Mouse (Mus musculus) right cerebral cortex, postnatal 25 days (tissue): Measurements from ENCODE around the gene Psma5.

Experiments
- DNase-seq: peaks from one replicate; pipeline ENCODE4 v3.0.0; 2022

The Psma5 gene

DNA sequence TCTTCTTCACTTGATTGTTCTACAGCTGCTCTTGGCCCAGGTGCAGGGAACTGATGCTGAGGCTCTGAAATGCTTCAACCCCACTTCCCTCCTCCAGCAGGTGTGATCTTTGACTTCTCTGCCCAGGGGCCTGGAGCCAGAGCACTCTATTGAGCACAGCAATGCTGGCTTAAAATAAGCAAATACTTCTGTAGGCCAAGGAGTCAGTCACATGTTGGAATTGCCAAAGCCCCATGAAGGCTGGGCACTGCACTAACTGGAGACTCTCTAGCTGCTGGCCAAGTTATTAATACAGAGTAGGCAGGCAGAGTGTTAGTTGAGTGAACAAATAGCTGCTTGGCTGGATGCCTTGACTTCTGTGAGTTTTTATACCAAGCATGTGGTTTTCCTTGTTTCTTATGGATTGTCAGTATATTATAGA lies 54.2 kb downstream of the Psma5 start:
- DNase-seq = no peak

- DNase-seq = no peak
Observed at GRCm38 (mm10) chr3:108311688-108312087, 55.0 kb downstream of the Psma5 start.

- DNase-seq = no peak
Observed at GRCm38 (mm10) chr3:108312414-108312813, 55.7 kb downstream of the Psma5 start.

- DNase-seq = no peak
Observed at GRCm38 (mm10) chr3:108313138-108313537, 56.4 kb downstream of the Psma5 start.

DNA sequence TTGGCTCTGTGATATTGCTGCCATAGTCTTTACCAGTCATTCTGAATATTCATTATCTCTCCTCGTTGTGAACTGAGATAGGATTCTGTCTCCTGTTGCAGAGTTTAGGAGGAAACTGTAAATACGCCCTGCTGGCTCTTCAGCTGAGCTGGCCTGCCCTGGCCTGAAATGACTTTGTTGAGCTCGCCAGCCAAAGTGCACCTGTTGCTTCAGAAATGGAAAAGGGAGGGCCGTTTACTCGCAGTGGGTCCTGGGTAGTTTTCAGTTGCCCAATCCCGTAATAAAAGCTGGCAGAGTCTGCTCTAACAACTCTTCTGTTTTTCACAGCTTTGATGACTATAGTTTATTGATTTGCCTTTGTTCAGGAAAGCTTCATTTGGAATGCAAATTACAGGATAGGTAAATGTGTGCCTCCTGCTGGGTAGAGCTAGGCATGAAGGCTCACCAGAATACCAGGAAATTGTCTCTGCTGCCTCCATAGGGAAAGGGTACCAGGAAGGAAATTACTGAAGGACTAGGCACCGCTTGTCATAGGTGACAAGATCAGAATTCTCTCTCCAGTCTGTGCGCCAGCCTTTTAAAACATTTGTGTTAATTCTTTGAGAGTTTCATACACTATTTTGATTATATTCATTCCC lies 57.4 kb downstream of the Psma5 start:
- DNase-seq = no peak

DNA sequence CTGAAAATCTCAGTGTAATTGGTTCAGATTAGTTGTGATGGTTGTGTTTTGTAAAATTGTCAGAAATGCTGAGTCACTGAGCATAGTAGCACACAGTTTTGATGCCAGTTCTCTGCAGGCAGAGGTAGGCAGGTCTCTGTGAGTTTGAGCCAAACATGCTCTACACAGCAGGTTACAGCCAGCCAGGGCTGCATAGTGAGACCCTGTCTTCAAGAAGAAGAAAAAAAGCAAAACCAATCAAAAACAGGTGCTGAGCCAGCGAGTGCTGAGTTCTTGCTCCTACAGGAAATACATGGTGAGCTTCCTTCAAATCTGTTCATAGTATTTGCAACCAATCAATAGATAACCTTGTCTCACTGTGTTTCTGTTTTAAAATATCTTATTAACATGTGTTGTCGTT lies 61.8 kb downstream of the Psma5 start:
- DNase-seq = no peak

GRCm38 (mm10) chr3:108321671-108322070 lies 64.9 kb downstream of the Psma5 start:
- DNase-seq = no peak

DNA sequence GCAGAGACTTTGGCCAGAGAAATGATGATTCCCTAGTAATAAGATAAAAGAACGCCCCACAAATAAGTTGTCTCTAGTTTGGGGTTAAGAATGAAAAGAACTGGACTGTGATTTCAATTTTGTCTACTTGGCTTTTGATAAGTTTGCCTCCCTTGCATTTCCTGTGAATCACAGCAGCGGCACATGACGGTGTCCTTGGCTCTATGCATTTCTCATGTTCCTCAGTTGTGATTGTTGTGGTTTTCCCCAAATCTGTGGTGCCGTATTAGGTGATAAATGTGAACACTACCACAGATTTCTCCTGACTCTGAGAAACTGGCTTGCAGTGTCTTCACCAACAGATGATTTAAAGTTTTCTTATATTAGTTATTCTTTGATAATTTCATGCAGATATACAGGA lies 65.4 kb downstream of the Psma5 start:
- DNase-seq = no peak

GRCm38 (mm10) chr3:108322962-108323361 lies 66.2 kb downstream of the Psma5 start:
- no peak for DNase-seq

- DNase-seq = no peak
Observed at GRCm38 (mm10) chr3:108324837-108325236, 68.1 kb downstream of the Psma5 start.

GRCm38 (mm10) chr3:108325521-108325920 lies 68.8 kb downstream of the Psma5 start:
- no peak for DNase-seq

- no peak for DNase-seq
Observed at GRCm38 (mm10) chr3:108327275-108327674, 70.5 kb downstream of the Psma5 start.

DNA sequence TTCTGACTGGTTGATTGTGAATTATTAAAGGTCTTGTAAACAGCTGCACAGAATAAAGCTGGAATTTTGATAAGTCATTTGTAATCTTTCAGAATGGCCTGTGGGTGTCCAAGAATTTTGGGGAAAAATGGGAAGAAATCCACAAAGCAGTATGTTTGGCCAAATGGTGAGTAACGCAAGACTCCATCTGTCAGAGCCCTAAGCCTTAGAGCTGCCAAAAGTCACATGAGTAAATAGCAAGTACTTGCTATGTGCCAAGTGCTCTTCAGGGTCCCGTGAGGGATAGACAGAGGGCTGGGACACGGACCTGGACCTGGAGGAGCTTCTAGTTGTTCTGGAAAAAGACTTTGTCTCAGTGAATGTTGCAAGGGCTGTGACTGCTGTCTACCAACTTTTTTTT lies 71.2 kb downstream of the Psma5 start:
- no peak for DNase-seq

GRCm38 (mm10) chr3:108328441-108328841 lies 71.7 kb downstream of the Psma5 start:
- DNase-seq = no peak
